Mouse (Mus musculus) frontal cortex, postnatal 36 days (tissue): ENCODE data around the gene Ctr9.

Source experiments
- DNase-seq, 2 experiments: peaks; one replicate each; pipeline ENCODE4 v3.0.0; 2022; ENCODE audit warnings: low spot score in 2 of 2

Gene Ctr9

GRCm38 (mm10) chr7:111098196-111098595, 69.4 kb downstream of the Ctr9 start:
- DNase-seq: no peak
